In genomic region chr2:145047743-145048142, GRCm38 (mm10) we compare ENCODE assay signal across 23 mouse cellular contexts.
"Had no signal": no experiment of that assay in that cellular context is flagged by ENCODE, and none has a peak within 500 bp of the region (broad histone marks: within the 10 kb centered on the region; RNA-seq: fewer than 3 reads in every experiment).

No protein-coding gene starts in this region.

- H3K4me3 ChIP-seq: heart, embryonic 10.5 days; heart, embryonic 12.5 days; hindbrain, embryonic 10.5 days; hindbrain, embryonic 12.5 days; intestine, embryonic 15.5 days; layer of hippocampus, adult 2 months; limb, embryonic 13.5 days; limb, embryonic 15.5 days had no signal

- H3K9ac ChIP-seq: heart, embryonic 12.5 days; hindbrain, embryonic 12.5 days; hindbrain, embryonic 14.5 days; intestine, embryonic 15.5 days; limb, embryonic 13.5 days; limb, embryonic 15.5 days had no signal

- H3K9me3 ChIP-seq: heart, embryonic 10.5 days; heart, embryonic 12.5 days; hindbrain, embryonic 10.5 days; hindbrain, embryonic 12.5 days; intestine, embryonic 15.5 days; limb, embryonic 13.5 days; limb, embryonic 15.5 days had no signal

- H3K36me3 ChIP-seq: heart, embryonic 10.5 days; heart, embryonic 12.5 days; hindbrain, embryonic 10.5 days; hindbrain, embryonic 12.5 days; intestine, embryonic 15.5 days; limb, embryonic 13.5 days; limb, embryonic 15.5 days had no signal

- H3K27ac ChIP-seq: heart, embryonic 10.5 days; hindbrain, embryonic 10.5 days; hindbrain, embryonic 12.5 days; hindbrain, embryonic 14.5 days; intestine, embryonic 15.5 days; layer of hippocampus, adult 2 months; limb, embryonic 13.5 days; limb, embryonic 15.5 days had no signal

- H3K4me1 ChIP-seq: heart, embryonic 10.5 days; heart, embryonic 12.5 days; hindbrain, embryonic 10.5 days; hindbrain, embryonic 12.5 days; intestine, embryonic 15.5 days; limb, embryonic 15.5 days had no signal

- DNase-seq: gastrocnemius, postnatal 14 days; gastrocnemius, postnatal 36 days; heart, adult 18-20 months; heart, postnatal 10 days; heart, postnatal 4 days; kidney, adult 18-20 months; kidney, adult 8-10 months; kidney, postnatal 10 days; kidney, postnatal 25 days; kidney, postnatal 4 days; left cerebral cortex, postnatal 4 days had no signal

- H3K4me2 ChIP-seq: heart, embryonic 12.5 days; hindbrain, embryonic 12.5 days; hindbrain, embryonic 14.5 days; intestine, embryonic 15.5 days; limb, embryonic 13.5 days; limb, embryonic 15.5 days had no signal

- ATAC-seq: hindbrain, embryonic 16.5 days; inflammation-experienced regulatory T-cells, adult 6 months; intestine, embryonic 15.5 days; intestine, postnatal 0 days had no signal

- H3K27me3 ChIP-seq: heart, embryonic 12.5 days; hindbrain, embryonic 12.5 days; intestine, embryonic 15.5 days; limb, embryonic 13.5 days; limb, embryonic 15.5 days had no signal
